Mouse (Mus musculus) heart, postnatal 0 days (tissue): ENCODE measurements around the gene Tprn.

Experiments used
- CTCF ChIP-seq: IDR thresholded peaks from 2 replicates; pipeline ENCODE4 v1.5.1; 2016; ENCODE audit warnings: antibody characterized with exemption, control low read depth, low read depth
- EP300 ChIP-seq: IDR thresholded peaks from 2 replicates; pipeline ENCODE4 v1.6.1; 2016; ENCODE audit warnings: antibody characterized with exemption, low read depth

DNA sequence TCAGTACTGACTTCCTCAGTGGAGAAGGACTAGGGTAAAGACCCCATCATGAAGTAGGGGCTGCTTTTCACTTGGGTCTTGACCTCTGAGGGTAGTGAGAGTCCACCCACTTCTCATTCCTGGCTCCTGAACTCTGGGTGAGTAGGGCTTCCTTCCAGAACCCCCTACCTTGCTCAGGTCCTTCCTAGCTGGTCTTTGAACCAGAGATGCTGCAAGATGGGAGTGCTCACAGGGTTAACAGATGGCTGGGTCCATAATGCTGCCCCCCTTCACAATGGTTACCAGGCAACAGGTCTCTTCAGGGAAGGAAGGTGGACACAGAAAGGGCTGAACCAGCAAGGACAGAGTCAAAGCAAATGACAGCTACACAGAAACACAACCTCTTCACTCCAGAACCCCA, 44.0 kb upstream of the Tprn start, which contains the start of gene Fam166a:
- TF ChIP-seq CTCF, result no peak
- TF ChIP-seq EP300, result no peak
